Mouse (Mus musculus): ENCODE measurements around the gene Hist1h4m.
A peak's percentile ranks its signal among the peaks of the same experiment; 100 is the strongest.
"Not testable (repeated sequence)": the region's sequence is repeated elsewhere in the genome, so short reads cannot be mapped to it uniquely, and the experiment has no call there.

Hist1h4m gene

DNA sequence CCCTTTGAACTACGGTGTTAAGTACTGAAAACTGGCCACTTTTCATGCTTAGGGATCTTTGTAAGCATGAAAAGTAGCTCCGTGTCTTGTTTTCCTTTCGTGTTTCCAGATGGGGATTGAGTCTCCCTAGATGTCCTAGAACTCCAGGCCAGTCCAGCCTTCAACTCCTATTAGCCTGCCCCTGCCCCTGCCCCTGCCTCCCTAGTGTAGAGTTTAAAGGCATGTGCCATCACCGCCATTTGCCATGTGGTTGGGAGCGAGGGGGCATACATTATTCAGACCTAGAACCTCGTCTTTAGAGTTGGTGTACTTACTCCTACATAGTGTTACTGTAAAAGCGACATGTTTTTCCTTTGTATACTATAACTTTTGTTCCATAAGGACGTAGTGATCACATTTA is 472 bp upstream of the Hist1h4m start:
- not testable (repeated sequence) for DNase-seq (ENCODE audit: low spot score)

DNA sequence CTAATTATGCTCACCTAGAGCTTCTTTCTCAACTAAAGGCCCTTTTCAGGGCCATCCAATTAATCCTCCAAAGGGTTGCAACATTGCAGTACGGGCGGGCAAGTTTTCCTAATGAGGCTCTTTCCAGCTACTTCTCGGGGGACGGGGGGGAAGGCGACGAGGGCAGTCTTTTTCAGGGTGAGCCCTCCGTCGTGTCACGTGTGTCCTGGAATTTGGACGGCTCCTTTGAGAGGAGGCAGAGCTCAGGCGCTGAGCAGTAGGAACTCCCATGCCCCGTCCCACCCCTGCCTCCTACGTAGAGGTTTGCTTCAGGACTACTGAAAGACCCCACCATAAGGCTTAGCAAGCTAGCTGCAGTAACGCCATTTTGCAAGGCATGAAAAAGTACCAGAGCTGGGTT is 546 bp downstream of the Hist1h4m start:
- DNase-seq (ENCODE audit: low spot score), result not testable (repeated sequence)

DNA sequence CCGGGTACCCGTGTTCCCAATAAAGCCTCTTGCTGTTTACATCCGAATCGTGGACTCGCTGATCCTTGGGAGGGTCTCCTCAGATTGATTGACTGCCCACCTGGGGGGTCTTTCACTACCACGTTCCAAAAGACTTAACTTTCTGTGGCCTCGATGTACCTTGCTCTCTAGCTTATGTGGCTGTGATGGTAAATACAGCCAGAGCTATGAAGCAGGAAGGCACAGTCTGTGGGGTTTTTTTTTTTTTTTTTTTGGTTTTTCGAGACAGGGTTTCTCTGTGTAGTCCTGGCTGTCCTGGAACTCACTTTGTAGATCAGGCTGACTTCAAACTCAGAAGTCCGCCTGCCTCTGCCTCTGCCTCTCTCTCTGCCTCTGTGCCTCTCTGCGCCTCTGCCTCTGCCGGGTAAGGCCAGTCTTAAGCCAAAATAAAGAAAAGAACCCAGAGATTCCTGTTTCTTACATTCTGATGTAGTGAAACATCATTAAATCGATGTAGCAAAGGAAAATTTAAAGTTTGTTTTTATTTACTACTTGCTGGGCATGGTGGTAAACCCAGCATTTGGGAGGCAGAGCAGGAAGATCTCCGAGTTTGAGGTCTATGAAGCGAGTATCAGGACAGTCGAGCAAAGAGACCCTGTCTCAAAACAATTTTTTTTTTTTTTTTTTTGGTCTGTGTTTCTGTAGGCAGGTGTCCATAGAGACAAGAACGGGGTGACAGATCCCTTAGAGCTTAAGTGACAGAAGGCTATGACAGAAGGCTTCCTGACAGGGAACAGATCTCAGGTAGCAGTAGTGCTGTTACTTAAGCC is 8.7 kb downstream of the Hist1h4m start:
- DNase-seq (ENCODE audit: low spot score), result not testable (repeated sequence)

DNA sequence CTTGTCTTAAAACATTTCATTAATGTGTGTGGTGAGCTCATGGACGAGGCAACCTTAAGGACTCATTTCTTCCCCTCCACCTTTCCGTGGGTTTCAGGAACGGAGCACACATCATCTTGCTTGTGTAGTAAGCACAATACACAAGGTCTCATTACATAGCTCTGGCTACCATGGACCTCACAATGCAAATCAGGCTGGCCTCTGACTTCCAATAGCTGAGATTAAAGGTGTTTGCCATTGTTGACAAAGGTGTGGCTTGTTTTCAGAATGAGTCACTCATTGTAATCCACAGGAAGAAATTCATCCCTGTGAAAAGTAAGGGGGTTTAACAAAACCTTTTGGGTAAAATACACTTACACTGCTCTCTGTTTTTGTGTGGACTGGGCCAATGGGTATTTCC is 17.0 kb downstream of the Hist1h4m start:
- DNase-seq (ENCODE audit: low spot score), result no peak

DNA sequence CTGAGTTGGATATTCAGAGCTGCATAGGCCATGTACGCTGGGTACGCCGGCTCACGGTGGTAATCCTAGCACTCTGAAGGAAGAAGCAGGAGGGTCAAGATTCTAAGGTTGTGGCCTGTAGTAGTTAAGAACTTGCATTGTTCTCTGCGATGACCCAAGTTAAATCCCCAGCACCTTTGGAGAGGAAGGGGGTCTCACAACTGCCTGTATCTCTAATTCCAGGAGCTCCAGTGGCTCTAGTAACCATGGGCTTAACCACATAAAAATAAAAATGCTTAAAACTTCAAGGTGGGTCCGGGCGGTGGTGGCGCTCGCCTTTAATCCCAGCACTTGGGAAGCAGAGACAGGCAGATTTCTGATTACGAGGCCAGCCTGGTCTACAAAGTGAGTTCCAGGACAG is 18.8 kb downstream of the Hist1h4m start:
- DNase-seq (ENCODE audit: low spot score), result no peak

DNA sequence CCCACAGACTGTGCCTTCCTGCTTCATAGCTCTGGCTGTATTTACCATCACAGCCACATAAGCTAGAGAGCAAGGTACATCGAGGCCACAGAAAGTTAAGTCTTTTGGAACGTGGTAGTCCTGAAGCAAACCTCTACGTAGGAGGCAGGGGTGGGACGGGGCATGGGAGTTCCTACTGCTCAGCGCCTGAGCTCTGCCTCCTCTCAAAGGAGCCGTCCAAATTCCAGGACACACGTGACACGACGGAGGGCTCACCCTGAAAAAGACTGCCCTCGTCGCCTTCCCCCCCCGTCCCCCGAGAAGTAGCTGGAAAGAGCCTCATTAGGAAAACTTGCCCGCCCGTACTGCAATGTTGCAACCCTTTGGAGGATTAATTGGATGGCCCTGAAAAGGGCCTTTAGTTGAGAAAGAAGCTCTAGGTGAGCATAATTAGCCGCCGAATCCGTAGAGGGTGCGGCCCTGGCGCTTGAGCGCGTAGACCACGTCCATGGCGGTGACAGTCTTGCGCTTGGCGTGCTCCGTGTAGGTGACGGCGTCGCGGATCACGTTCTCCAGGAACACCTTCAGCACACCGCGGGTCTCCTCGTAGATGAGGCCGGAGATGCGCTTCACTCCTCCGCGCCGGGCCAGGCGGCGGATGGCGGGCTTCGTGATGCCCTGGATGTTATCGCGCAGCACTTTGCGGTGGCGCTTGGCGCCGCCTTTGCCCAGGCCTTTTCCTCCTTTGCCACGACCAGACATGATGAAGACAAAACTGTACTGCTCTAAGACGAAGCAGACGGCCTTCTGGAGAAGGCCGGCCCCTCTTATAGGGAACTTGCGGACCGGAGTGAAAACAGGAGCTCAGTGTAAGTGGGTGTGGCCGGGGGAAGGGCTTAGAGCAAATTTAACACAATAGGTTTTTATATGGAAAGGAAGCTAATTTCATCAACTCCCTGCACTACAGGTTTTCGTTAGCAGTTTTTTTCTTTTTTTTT is 20.2 kb downstream of the Hist1h4m start, which contains the start of gene Hist1h4n:
Gene Hist1h4n, minus strand, starts transcription at position 779 of the 977 bp plus-strand sequence.
- DNase-seq (ENCODE audit: low spot score), result not testable (repeated sequence)

DNA sequence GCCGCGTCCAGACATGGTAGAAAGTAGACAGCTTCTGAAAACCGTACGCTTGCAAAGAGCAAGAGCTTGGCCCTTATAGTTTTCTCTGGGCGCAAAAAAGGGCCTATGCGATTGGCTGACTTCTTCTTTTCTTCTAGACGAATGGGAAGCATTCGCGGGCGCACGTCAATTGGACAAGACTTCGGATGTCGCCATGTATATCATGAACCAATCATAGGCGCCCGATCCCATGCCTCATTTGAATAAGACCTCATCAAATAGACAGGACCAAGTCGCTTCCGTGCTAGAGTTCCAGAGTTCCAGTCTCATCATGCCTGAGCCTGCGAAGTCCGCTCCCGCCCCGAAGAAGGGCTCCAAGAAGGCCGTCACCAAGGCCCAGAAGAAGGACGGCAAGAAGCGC is 21.9 kb downstream of the Hist1h4m start, which contains the start of the genes Hist1h2ap and Hist1h2br:
Gene Hist1h2ap, minus strand, starts transcription at position 47 of the 400 bp plus-strand sequence.
Gene Hist1h2br, plus strand, starts transcription at position 283 of the 400 bp plus-strand sequence.
- DNase-seq (ENCODE audit: low spot score), result not testable (repeated sequence)

DNA sequence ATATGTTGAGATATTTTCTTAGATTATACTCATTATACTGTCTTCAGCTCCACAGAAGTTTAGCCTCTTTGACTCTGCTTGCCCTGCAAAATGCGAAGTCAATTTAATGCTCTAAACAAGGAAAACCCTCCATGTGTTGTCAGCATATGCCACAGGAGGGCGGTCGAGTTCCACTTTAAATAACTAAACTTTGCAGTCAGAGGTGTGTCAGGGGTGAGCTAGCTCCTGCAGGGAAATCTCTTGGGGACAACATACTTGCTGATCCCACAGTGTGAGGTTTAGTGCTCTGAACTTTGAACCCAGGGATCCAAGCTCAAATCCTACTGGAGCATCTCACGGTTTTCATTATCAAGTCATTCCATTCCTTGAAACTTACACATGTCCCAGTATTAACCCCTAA is 29.0 kb downstream of the Hist1h4m start:
- DNase-seq (ENCODE audit: low spot score), result not testable (repeated sequence)

DNA sequence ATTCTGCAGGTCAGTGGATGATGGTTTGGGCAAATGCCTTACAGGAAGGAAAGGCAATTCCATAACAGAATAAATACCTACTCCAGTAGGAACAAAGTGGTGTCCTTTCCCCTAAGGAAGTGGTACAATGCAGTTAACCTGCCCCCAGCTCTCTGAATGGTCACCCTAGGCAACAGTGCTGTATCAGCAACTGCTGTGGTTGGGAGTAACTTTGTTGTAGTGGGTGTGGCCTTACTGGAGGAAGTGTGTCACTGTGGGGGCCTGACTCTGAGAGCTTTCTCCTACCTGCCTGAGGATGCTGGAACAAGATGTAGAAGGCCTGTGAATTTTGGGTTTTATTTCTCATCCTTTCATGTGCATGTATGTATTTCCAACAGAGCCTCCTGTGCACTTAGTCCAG is 34.8 kb downstream of the Hist1h4m start:
- DNase-seq (ENCODE audit: low spot score), result not testable (repeated sequence)

DNA sequence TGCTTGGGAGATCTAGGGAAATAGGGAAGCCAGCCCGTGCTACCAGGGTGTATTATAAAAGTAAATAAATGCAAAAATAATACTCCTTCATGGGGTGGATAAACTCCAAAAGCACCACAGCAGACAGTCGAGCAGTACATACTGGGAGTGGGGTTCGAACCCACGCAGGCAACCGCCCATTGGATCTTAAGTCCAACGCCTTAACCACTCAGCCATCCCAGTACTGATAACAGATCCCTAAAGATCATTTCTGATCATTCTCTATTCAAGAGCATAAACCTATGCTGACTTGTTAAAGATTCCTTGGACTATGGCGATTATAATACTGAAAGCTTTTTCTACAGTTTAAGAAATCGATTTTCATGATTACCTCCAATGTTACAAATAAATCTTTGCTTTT is 36.3 kb downstream of the Hist1h4m start:
- DNase-seq (ENCODE audit: low spot score), result no peak

DNA sequence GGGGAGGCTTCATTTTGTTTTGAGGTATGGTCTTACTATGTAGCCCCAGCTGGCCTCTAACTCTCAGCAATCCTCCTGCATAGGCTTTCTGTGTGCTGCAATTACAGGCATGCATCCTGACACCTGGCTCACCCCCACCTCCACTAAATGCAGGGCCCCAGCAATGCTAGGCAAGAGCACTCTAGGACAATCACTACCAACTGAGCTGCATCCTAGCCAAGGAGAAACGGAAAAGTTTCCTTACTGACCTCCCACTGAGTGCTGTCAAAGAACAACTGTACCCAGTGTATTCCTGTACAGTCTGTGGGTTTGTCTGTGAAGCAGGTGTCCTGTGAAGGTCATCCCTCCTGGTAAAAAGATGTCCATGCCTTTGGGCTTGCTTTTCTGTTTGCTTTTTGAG is 39.1 kb downstream of the Hist1h4m start:
- not testable (repeated sequence) for DNase-seq (ENCODE audit: low spot score)

DNA sequence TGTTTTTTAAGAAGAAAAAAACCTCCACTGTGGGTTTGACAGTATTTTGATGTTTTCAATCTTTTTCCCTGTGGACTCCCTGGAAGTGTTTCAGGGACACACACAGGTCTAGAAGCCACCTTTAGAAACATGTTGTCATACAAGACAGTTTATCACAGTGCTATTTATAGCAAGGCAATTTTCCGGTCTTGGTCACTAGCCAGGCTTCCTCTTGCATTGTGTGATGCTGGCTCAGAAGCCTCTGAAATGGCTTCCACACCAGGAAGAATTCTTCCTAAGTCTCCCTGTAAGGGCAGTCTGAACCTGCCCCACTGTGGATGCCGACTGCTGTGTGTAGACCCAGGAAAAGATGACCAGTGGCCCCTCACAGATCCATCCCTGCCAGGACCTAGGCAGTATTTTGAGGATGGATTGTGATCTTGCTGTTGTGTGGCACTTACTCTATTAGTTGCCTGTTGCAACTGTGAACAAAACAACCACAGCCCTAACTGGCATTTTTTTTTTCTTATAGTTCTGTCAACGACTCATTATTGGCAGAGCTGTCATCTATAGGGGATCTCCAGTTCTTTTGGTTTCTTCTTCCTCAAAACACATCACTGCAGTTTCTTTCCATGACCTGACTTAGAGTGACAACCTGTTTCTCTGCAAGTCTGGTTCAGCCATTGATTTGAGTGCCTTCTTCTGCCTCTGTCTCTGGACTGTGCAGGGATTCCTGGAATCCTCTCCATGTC is 40.8 kb downstream of the Hist1h4m start:
- no peak for DNase-seq (ENCODE audit: low spot score)

DNA sequence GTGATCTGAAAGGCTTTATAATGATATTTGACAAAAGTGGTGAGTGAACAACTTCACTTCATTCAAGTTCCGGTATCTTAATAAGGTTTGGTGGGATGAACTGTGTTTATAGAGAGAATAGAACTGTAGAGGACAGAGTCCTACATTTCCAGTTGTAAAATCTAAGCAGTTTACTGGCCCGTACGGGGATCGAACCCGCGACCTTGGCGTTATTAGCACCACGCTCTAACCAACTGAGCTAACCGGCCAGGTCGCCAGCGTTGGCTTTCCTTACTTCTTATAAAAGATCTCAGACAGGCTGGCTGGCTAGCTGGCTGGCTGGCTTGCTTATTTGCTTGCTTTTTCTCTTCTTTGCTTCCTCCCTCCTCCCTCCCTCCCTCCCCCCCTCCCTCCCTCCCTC is 43.6 kb downstream of the Hist1h4m start:
- peak; percentile 71 for DNase-seq (ENCODE audit: low spot score)

DNA sequence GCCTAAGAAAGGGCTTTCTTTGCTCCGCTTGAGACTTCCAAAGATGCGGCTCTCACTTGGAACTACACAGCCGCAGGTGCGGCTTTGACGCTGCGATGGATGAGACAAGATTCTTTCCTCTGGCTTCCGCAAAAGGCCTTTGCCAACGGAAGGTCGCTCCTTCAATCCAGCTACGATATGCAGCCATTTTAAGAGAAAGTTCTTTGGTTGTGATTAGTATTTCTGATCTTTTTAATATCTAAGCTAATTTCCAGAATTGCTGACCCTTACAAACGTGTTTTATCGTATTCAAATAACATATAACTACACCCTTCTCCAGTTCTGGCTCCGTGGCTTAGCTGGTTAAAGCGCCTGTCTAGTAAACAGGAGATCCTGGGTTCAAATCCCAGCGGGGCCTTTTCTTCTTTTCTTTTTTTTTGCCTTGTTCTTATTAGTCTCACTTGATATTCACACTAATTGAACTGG is 44.2 kb downstream of the Hist1h4m start:
- no peak for DNase-seq (ENCODE audit: low spot score)

DNA sequence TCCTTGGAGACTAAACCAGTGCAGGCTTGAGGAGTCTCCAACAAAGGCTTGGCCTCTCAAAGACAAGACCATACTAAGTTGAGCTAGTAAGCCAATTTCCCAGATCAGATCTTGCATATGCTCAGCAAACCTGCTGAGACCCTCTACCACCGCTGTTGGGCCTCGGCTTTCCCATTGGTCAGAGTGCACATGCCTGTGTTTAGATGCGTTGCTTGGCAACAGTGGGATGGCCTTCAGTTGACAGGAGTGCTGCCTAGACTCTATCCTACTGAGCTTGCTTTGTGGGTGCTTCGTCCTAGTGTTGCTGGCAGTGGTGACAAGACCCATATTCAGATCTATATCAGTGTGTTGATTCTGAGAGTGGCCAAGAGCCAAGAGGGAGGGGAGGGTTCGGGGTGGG is 50.1 kb downstream of the Hist1h4m start:
- DNase-seq (ENCODE audit: low spot score), result no peak

All from ovary, postnatal 36 days (tissue).